Mouse (Mus musculus) neural tube, embryonic 13.5 days (tissue): ENCODE data around the gene Rimbp2. TPM values are rescaled to one million over a fixed set of nuclear protein-coding genes. Genes with fewer than 3 reads are reported as not detected.
"Not testable (repeated sequence)": the region's sequence is repeated elsewhere in the genome, so short reads cannot be mapped to it uniquely, and the experiment has no call there.

ENCODE experiments used
- ATAC-seq: fragments of 200-750 bp; cut with Nextera tagmentation; 2 replicates; pipeline ENCODE4 v1.8.0; 2017; ENCODE audit warnings: low read depth, mild to moderate bottlenecking, moderate TSS enrichment, moderate library complexity
- H3K27ac ChIP-seq: fragments of 300-500 bp; sonication (generic); replicated peaks from 2 replicates; pipeline ENCODE4 v1.5.1; 2015; ENCODE audit warnings: moderate library complexity, mild to moderate bottlenecking, inconsistent platforms
- H3K27me3 ChIP-seq: fragments of 300-500 bp; sonication (generic); 2 replicates; pipeline ENCODE4 v1.6.1; 2015; ENCODE audit warnings: mild to moderate bottlenecking, inconsistent platforms
- H3K36me3 ChIP-seq: fragments of 300-500 bp; sonication (generic); 2 replicates; pipeline ENCODE4 v1.6.1; 2015; ENCODE audit warnings: mild to moderate bottlenecking, inconsistent platforms
- H3K4me1 ChIP-seq: fragments of 300-500 bp; sonication (generic); replicated peaks from 2 replicates; pipeline ENCODE4 v1.6.1; 2015; ENCODE audit warnings: inconsistent platforms
- H3K4me2 ChIP-seq: fragments of 300-500 bp; sonication (generic); 2 replicates; pipeline ENCODE4 v1.6.1; 2015; ENCODE audit warnings: inconsistent platforms, mild to moderate bottlenecking, moderate library complexity
- H3K4me3 ChIP-seq: fragments of 300-500 bp; sonication (generic); 2 replicates; pipeline ENCODE4 v1.5.1; 2015; ENCODE audit warnings: mild to moderate bottlenecking, inconsistent platforms
- H3K9ac ChIP-seq: fragments of 300-500 bp; sonication (generic); 2 replicates; pipeline ENCODE4 v1.6.1; 2015; ENCODE audit warnings: moderate library complexity, mild to moderate bottlenecking, inconsistent platforms
- H3K9me3 ChIP-seq: fragments of 300-500 bp; sonication (generic); 2 replicates; pipeline ENCODE4 v1.6.1; 2016; ENCODE audit warnings: inconsistent platforms
- WGBS: fragments of 180-500 bp; shearing (Covaris S2); methylation state at CpG from one replicate; pipeline ENCODE4 v1.1.7; 2015; 5-methylcytosine and 5-hydroxymethylcytosine counted together
- polyA plus RNA-seq: library from polyadenylated mRNA; unstranded; fragments of >200 nt; fragmentation: Nextera tagmentation; extraction: Ambion mirVana; gene quantifications from 2 replicates; pipeline ENCODE4 v1.2.1, GENCODE M21; 2015

Gene Rimbp2
- polyA plus RNA-seq, 1 experiment from 2014 or later: 4.7 TPM

GRCm38 (mm10) chr5:128735921-128736320 is 217.4 kb downstream of the Rimbp2 start:
- Histone ChIP-seq H3K27ac (no peak overlapping the region), H3K4me1 (peaks cover 13% of the 10 kb centered on the region; the same call in 1 of the 2 replicates), H3K4me2 (no peak overlapping the region), H3K9ac (no peak overlapping the region), H3K27me3 (no peaks in the 10 kb centered on the region; the same call in 1 of the 2 replicates), H3K4me3 (no peak overlapping the region), H3K9me3 (no peaks in the 10 kb centered on the region), H3K36me3 (no peaks in the 10 kb centered on the region)
- 75% methylated on average over 22 of the region's 22 CpGs for WGBS
- no peak for ATAC-seq

DNA sequence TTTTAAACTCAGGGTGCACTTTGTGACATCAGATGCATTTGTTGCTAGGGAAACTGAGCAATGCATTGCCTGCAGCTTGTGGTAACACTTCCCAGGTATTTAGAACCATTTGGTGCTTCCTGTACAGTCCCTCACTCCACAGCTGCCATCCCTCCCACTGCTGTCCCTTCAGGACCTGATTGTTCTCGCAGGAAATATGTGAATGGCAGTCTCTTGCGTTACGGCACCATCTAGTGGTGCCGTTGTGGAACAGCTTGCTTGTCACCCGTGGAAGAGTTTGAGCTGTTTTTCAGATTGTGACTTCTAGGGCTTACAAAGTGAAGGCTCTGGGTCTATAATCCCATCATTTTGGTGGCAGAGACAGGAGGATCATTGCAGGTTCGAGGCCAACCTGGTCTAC is 219.3 kb downstream of the Rimbp2 start:
- Histone ChIP-seq H3K9me3 (no peaks in the 10 kb centered on the region), H3K36me3 (no peaks in the 10 kb centered on the region), H3K27ac (no peak overlapping the region), H3K9ac (no peak overlapping the region), H3K4me1 (peaks cover 1% of the 10 kb centered on the region; the same call in 1 of the 2 replicates), H3K4me3 (no peak overlapping the region), H3K27me3 (no peaks in the 10 kb centered on the region; the same call in 1 of the 2 replicates), H3K4me2 (no peak overlapping the region)
- 5% methylated on average over 6 of the region's 6 CpGs for WGBS
- ATAC-seq: peak; percentile 63; the same call in 1 of the 2 replicates

DNA sequence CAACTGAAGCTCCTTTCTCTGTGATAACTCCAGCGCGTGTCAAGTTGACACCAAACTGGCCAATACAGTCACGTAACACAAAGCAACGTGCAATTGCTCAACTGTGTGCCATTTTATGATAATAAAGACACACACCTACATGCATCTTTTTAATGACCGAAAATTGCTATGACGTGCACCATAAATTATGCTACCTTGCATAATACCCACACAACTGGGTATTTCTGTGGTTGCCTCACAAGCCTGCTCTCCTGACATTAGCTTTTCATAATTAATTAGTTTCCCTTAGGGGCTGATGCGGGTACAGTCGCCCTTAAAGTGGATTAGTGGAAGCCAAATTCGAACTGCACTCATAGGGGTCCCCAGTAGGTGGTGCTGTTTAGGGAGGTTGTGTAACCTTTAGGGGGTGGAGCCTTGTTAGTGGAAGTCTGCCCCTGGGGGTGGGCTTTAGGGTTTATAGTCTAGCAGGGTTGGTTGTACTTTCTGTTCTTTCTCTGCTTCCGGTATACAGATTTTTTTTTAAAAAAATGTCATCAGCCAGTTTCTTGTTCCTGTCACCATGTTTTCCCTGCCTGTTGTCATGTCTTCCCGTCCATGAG is 220.8 kb downstream of the Rimbp2 start:
- 66% methylated on average over 11 of the region's 11 CpGs for WGBS
- Histone ChIP-seq H3K9me3 (no peaks in the 10 kb centered on the region), H3K4me3 (no peak overlapping the region), H3K9ac (no peak overlapping the region), H3K27ac (no peak overlapping the region), H3K27me3 (no peaks in the 10 kb centered on the region; the same call in 1 of the 2 replicates), H3K4me2 (no peak overlapping the region), H3K36me3 (no peaks in the 10 kb centered on the region), H3K4me1 (no peaks in the 10 kb centered on the region)
- ATAC-seq: no peak

DNA sequence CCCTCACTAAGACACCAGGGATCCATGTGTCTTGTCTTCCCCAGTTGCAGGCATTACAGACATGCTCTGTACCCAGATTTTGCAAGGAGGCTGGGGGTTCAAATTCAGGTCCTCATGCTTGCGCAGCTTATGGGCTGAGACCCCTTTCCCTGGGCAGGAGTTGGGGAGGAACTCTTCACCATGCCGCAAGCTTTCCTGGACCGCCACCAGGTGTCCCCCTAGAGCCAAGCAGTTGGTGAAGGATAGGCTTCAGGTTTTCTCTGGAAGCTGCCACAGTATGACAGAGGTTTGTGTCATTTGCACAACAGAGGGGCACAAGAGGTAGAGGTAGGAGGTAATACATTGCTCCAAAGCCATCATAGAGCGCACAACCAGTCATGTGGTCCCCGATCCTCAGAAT is 222.7 kb downstream of the Rimbp2 start:
- no peak overlapping the region for H3K9ac ChIP-seq
- H3K27me3 ChIP-seq: no peaks in the 10 kb centered on the region; the same call in 1 of the 2 replicates
- H3K4me3 ChIP-seq: no peak overlapping the region
- H3K9me3 ChIP-seq: no peaks in the 10 kb centered on the region
- H3K4me2 ChIP-seq: no peak overlapping the region
- no peak overlapping the region for H3K27ac ChIP-seq
- ATAC-seq: no peak
- WGBS: 42% methylated on average over 5 of the region's 5 CpGs
- no peaks in the 10 kb centered on the region for H3K4me1 ChIP-seq
- no peaks in the 10 kb centered on the region for H3K36me3 ChIP-seq

DNA sequence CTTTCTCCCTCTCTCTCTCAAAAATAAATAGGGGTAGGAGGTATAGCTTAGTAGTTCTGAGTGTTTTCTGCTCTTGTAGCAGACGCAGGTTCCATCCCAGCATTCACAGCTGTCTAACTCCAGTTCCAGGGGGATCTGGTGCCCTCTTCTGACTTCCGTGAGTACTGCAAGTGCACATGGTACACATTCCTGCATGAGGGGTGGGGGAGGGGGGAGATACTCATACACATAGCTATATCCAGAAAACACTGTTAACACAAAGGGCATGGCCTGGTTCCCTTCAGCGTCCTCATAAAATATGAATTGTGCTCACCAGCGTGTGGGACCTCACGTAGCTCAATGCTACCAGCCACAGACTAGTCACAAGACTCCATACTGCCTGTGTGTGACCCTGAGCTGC is 223.9 kb downstream of the Rimbp2 start:
- Histone ChIP-seq H3K36me3 (no peaks in the 10 kb centered on the region), H3K9ac (no peak overlapping the region), H3K4me2 (no peak overlapping the region), H3K27me3 (no peaks in the 10 kb centered on the region; the same call in 1 of the 2 replicates), H3K4me1 (no peaks in the 10 kb centered on the region), H3K27ac (no peak overlapping the region), H3K9me3 (no peaks in the 10 kb centered on the region), H3K4me3 (no peak overlapping the region)
- no peak for ATAC-seq
- 75% methylated on average over 5 of the region's 5 CpGs for WGBS

DNA sequence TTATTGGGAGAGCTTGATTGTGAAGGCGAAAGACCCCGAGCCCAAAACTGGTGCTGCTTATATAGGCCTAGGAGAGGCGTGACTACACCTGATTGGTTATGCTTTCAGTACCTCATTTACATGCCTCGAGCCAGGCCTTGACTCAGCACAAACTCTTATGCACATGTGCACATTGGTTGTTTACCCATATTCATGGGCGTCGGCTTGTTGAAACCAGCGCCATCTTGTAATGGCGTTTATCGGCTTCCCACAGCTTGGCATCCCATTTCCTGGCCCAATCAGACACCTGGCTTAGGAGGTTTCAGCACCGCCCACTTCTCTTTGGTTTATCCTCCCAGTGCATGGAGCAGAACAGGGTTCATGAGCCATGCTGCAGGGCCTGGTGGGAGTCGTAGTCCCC is 232.8 kb downstream of the Rimbp2 start:
- H3K4me2 ChIP-seq, H3K36me3 ChIP-seq, H3K9me3 ChIP-seq, H3K4me1 ChIP-seq, H3K4me3 ChIP-seq, H3K27ac ChIP-seq, H3K27me3 ChIP-seq, H3K9ac ChIP-seq, ATAC-seq: not testable (repeated sequence)
- 94% methylated on average over 11 of the region's 11 CpGs for WGBS

DNA sequence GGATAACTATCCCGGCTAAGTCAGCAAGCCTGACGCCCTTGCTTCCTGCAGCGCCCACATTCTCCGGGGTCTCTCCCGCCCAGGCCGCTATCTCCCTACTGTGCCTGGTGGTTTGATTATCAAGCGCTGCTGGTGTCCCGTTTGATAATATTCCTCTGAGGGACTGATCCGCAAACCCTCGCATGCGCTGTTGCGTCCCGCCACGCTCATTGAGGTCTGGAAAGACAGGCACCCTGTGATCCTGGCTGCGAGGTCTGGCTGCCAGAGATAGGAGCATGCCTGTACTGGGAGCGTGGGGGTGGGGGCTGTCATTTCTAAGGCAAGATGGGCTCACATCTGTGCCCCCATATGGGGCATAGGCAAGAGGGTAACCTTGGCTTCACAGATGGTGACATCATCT is 238.1 kb downstream of the Rimbp2 start:
- 76% methylated on average over 16 of the region's 16 CpGs for WGBS
- no peaks in the 10 kb centered on the region for H3K4me1 ChIP-seq
- H3K27me3 ChIP-seq: no peaks in the 10 kb centered on the region
- no peak overlapping the region for H3K4me2 ChIP-seq
- H3K9ac ChIP-seq: no peak overlapping the region
- peaks cover 8% of the 10 kb centered on the region; the same call in 1 of the 2 replicates for H3K9me3 ChIP-seq
- H3K36me3 ChIP-seq: no peaks in the 10 kb centered on the region
- no peak overlapping the region for H3K4me3 ChIP-seq
- ATAC-seq: no peak
- H3K27ac ChIP-seq: no peak overlapping the region

DNA sequence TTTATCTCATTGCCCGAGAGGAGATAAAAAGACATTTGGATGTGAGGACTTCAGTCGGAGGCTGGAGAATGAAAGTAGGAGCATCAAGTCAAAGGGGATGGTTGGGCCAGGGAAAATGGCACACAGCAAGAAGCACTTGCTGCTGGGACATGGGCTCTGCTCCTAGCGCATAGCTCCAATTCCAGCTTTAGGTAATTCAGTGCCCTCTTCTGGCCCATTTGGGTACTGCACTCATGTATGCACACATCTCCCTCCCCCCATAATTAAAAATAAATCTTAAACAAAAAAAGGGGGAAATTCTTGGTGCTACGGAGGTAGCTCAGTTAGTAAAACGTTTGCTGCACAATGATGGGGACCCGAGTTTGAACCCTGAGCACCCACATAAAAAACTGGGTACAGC is 241.4 kb downstream of the Rimbp2 start:
- no peaks in the 10 kb centered on the region for H3K36me3 ChIP-seq
- WGBS: 89% methylated on average over 6 of the region's 6 CpGs
- H3K4me1 ChIP-seq: no peaks in the 10 kb centered on the region
- no peak overlapping the region for H3K9ac ChIP-seq
- no peak for ATAC-seq
- no peak overlapping the region for H3K4me2 ChIP-seq
- H3K27ac ChIP-seq: no peak overlapping the region
- no peaks in the 10 kb centered on the region for H3K27me3 ChIP-seq
- H3K9me3 ChIP-seq: no peaks in the 10 kb centered on the region
- no peak overlapping the region for H3K4me3 ChIP-seq

DNA sequence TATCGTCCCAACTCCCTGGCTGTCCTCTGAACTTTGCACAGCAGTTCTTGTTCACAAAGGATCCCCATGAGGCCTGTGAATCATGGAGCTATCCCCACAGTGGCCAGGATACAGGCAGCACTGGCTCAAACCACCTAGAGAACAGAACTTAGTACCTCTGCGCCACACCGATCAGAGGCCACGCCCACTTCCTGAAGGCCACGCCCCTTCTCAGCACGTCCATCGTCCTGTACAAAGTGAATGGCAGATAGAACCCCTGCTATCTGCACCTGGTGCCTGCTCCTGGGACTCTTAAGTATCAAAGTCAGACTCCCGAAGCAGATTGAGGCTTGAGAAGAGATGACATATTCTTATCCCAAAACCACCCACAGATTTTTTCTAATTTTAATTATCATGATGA is 242.7 kb downstream of the Rimbp2 start:
- no peak overlapping the region for H3K9ac ChIP-seq
- no peak for ATAC-seq
- H3K36me3 ChIP-seq: no peaks in the 10 kb centered on the region
- H3K4me2 ChIP-seq: no peak overlapping the region
- H3K4me1 ChIP-seq: no peaks in the 10 kb centered on the region
- WGBS: 21% methylated on average over 8 of the region's 8 CpGs
- H3K9me3 ChIP-seq: peaks cover 5% of the 10 kb centered on the region
- H3K27ac ChIP-seq: no peak overlapping the region
- no peak overlapping the region for H3K4me3 ChIP-seq
- no peaks in the 10 kb centered on the region for H3K27me3 ChIP-seq

- Histone ChIP-seq H3K4me3 (no peak overlapping the region), H3K27me3 (no peaks in the 10 kb centered on the region), H3K36me3 (no peaks in the 10 kb centered on the region), H3K4me1 (peaks cover 3% of the 10 kb centered on the region; the same call in 1 of the 2 replicates), H3K9me3 (peaks cover 5% of the 10 kb centered on the region), H3K27ac (no peak overlapping the region), H3K4me2 (no peak overlapping the region), H3K9ac (no peak overlapping the region)
- no peak for ATAC-seq
- WGBS: 52% methylated on average over 5 of the region's 5 CpGs
Observed at GRCm38 (mm10) chr5:128708929-128709328, 244.4 kb downstream of the Rimbp2 start.

Other genes starting within 250 kb of the Rimbp2 start
- 36.2 and 38.6 TPM in 2 replicates for gene Stx2, start 55.1 kb upstream of the Rimbp2 start, polyA plus RNA-seq
- gene Ran, start 66.6 kb upstream of the Rimbp2 start, polyA plus RNA-seq: 373 and 402 TPM in 2 replicates
- gene Adgrd1, start 143.3 kb upstream of the Rimbp2 start, polyA plus RNA-seq: 0.33 and 0.38 TPM in 2 replicates